In the genomic region with DNA sequence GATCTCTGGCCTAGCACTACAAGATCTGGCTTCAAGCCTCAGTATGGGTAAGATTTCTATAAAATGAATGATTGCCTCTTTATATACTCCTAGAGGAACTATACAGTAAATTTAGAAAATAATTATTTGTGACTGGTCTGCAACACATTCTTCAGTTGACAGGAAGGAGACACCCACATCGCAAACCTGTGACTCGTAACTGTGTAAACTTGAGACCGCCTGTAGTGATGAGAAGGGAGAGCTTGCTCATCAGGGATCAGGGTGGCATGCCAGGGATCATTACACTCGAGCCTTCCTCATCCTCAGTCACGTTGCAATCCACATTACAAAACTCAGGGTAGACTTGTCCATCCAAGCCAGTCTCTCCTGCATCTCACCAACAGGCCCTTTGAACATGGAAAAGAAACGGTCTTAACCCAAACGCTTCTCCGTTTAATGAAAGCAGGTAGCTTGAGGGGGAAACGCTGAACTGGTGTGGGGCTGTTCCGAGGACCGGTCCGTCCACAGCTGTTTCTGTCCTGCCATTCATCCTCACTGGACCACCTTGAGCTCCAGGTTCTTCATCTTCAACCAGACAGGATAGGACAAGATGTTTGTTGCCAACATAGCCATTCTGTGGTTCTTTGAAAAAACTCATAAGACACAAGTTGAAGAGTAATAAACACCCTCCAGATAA, we compare ENCODE assay signal across 23 mouse cellular contexts. TPM values are rescaled to one million over a fixed set of nuclear protein-coding genes. Genes with fewer than 3 reads are reported as not detected.
"Had no signal": no experiment of that assay in that cellular context is flagged by ENCODE, and none has a peak within 500 bp of the region (broad histone marks: within the 10 kb centered on the region; RNA-seq: fewer than 3 reads in every experiment).

No protein-coding gene starts in this region.

- H3K27ac ChIP-seq: midbrain, embryonic 10.5 days; midbrain, embryonic 13.5 days; midbrain, embryonic 15.5 days; neural tube, embryonic 13.5 days; neural tube, embryonic 15.5 days had no signal

- DNase-seq: lung, adult 18-20 months; lung, embryonic 14.5 days; lung, postnatal 10 days; lung, postnatal 4 days; retina, postnatal 1 day; right cerebral cortex, adult 18-20 months; right cerebral cortex, postnatal 25 days; right cerebral cortex, postnatal 4 days; spleen, adult 18-20 months; thymus, adult 18-20 months; thymus, postnatal 14 days; thymus, postnatal 36 days had no signal

- H3K4me3 ChIP-seq: midbrain, embryonic 10.5 days; midbrain, embryonic 13.5 days; midbrain, embryonic 15.5 days; myocyte; neural tube, embryonic 13.5 days; neural tube, embryonic 15.5 days had no signal

- H3K9me3 ChIP-seq: midbrain, embryonic 10.5 days; midbrain, embryonic 13.5 days; midbrain, embryonic 15.5 days; neural tube, embryonic 13.5 days; neural tube, embryonic 15.5 days had no signal

- ATAC-seq: midbrain, embryonic 13.5 days; midbrain, embryonic 15.5 days had no signal

- H3K27me3 ChIP-seq: midbrain, embryonic 13.5 days; midbrain, embryonic 15.5 days; neural tube, embryonic 13.5 days; neural tube, embryonic 15.5 days had no signal

- H3K9ac ChIP-seq: lung, embryonic 14.5 days; midbrain, embryonic 13.5 days; midbrain, embryonic 15.5 days; neural tube, embryonic 13.5 days; neural tube, embryonic 15.5 days had no signal

- H3K4me2 ChIP-seq: lung, embryonic 14.5 days; midbrain, embryonic 13.5 days; midbrain, embryonic 15.5 days; neural tube, embryonic 13.5 days; neural tube, embryonic 15.5 days had no signal

- H3K4me1 ChIP-seq: midbrain, embryonic 10.5 days; midbrain, embryonic 13.5 days; midbrain, embryonic 15.5 days; neural tube, embryonic 13.5 days; neural tube, embryonic 15.5 days had no signal

- H3K36me3 ChIP-seq: midbrain, embryonic 10.5 days; midbrain, embryonic 13.5 days; midbrain, embryonic 15.5 days; neural tube, embryonic 13.5 days; neural tube, embryonic 15.5 days had no signal

RNA-seq across cellular contexts. Expression of a gene that starts 16.7 kb away (rescaled TPM):
- polyA plus RNA-seq: lung, embryonic 14.5 days; midbrain, embryonic 10.5 days; midbrain, embryonic 13.5 days; midbrain, embryonic 15.5 days; neural tube, embryonic 11.5 days; neural tube, embryonic 13.5 days; neural tube, embryonic 15.5 days had no signal

RNA-seq across cellular contexts. Expression of a gene that starts 54.5 kb away (rescaled TPM):
- total RNA-seq: megakaryocyte, adult 5-6 weeks; megakaryocyte-erythroid progenitor cell, adult 5-6 weeks had no signal
- polyA plus RNA-seq: lung, embryonic 14.5 days; midbrain, embryonic 10.5 days; midbrain, embryonic 13.5 days; midbrain, embryonic 15.5 days; myocyte; neural tube, embryonic 11.5 days; neural tube, embryonic 13.5 days; small intestine, adult 2 months; stomach, embryonic 14.5 days had no signal
